Mouse (Mus musculus) testis, adult 10 weeks (tissue): ENCODE data around the gene Gm21762. TPM values are rescaled to one million over a fixed set of nuclear protein-coding genes. Genes with fewer than 3 reads are reported as not detected.

Source experiments
- polyA plus RNA-seq: library from polyadenylated mRNA; stranded (reverse); fragments of 350-450 nt; fragmentation: Illumina TruSeq; extraction: RNeasy Lipid Tissue Mini Kit (QIAGEN cat#74804); gene quantifications from one replicate; pipeline ENCODE4 v1.2.3, GENCODE M21; 2014; ENCODE audit warnings: low read depth, low replicate concordance

Gm21762 gene
- not detected for polyA plus RNA-seq

DNA sequence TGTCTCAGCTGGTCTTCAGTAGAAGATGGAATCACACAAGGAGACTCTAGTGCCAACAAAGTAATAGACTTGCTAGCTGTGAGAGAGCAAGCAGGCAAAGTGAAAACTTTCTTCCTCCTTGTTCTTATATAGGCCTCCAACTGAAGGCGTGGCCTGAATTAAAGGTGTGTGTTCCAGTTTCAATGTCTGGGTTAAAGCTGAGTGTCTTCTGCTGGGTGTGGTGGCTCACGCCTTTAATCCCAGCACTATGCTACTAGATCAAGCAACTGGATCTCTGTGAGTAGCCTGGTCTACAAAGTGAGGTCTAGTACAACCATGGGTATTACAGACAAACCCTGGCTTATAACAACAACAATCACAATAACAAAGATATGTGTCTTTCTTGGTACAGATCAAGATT, at the start of gene Gm21762:
Gene Gm21762 (minus strand): TSS at position 101 of the 400 bp plus-strand sequence.

DNA sequence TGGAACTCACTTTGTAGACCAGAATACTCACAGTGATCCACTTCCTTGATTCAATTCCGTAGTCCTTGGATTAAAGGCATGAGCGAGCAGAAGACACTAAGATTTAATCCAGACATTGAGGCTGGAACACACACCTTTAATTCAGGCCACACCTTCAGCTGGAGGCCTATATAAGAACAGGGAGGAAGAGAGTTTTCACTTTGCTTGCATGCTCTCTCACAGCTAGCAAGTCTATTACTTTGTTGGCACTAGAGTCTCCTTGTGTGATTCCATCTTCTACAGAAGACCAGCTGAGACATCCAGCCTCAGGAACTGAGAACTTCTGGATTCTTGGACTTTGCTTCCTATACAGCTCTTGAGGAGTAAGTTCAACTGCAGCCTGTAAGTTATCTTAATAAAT, 47.1 kb upstream of the Gm21762 start, which contains the start of gene AF067061:
Gene AF067061 (plus strand): TSS at position 245 of the 400 bp plus-strand sequence.

GRCm38 (mm10) chr13:120238811-120239210, 23.1 kb upstream of the Gm21762 start, which contains the start of gene Gm21731:
Gm21731 (plus strand) TSS chr13:120239111.

DNA sequence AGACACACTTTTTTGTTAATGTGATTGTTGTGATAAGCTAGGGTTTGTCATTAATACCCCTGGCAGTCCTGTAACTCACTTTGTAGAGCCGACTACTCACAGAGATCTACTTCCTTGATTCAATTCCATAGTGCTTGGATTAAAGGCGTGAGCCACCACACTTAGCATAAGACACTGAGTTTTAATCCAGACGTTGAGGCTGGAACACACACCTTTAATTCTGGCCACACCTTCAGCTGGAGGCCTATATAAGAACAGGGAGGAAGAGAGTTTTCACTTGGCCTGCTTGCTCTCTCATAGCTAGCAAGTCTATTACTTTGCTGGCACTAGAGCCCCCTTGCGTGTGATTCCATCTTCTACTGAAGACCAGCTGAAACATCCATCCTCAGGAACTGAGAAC, 43.6 kb downstream of the Gm21762 start, which contains the start of gene Gm21818:
Gene Gm21818 (plus strand): TSS at position 301 of the 400 bp plus-strand sequence.

Other genes with a start within 250 kb of the Gm21762 start
- not detected for gene Gm36079, start 188.9 kb downstream of the Gm21762 start, polyA plus RNA-seq
- gene Gm21188, start 163.8 kb downstream of the Gm21762 start, polyA plus RNA-seq, result 0.83 TPM
- not detected for gene Gm20767, start 75.7 kb downstream of the Gm21762 start, polyA plus RNA-seq
- not detected for gene Gm21818, start 43.5 kb downstream of the Gm21762 start, polyA plus RNA-seq
- not detected for gene Gm21731, start 23.2 kb upstream of the Gm21762 start, polyA plus RNA-seq
- not detected for gene AF067061, start 47.2 kb upstream of the Gm21762 start, polyA plus RNA-seq
- gene BC147527, start 84.4 kb upstream of the Gm21762 start, polyA plus RNA-seq, result not detected
- not detected for gene Tcstv3, start 100.9 kb upstream of the Gm21762 start, polyA plus RNA-seq